Mouse (Mus musculus) cerebellum, adult 18-20 months (tissue): ENCODE data around the gene Arid5b.
"Not testable (repeated sequence)": the region's sequence is repeated elsewhere in the genome, so short reads cannot be mapped to it uniquely, and the experiment has no call there.

Experiments
- DNase-seq, 2 experiments: peaks; one replicate each; pipeline ENCODE4 v3.0.0; 2021

Arid5b gene

GRCm38 (mm10) chr10:68104881-68105781 is 173.4 kb downstream of the Arid5b start:
- no peak for DNase-seq

GRCm38 (mm10) chr10:68104481-68104880 is 174.1 kb downstream of the Arid5b start:
- no peak for DNase-seq

- no peak for DNase-seq
These were observed 174.6 kb downstream of the Arid5b start for GRCm38 (mm10) chr10:68103988-68104387.

GRCm38 (mm10) chr10:68103078-68103855 is 175.3 kb downstream of the Arid5b start:
- DNase-seq: no peak

- no peak for DNase-seq
These were observed 176.0 kb downstream of the Arid5b start for GRCm38 (mm10) chr10:68102566-68102965.

- no peak for DNase-seq
These were observed 177.3 kb downstream of the Arid5b start for GRCm38 (mm10) chr10:68101251-68101650.

GRCm38 (mm10) chr10:68100506-68100905 is 178.0 kb downstream of the Arid5b start:
- DNase-seq: no peak

- DNase-seq: not testable (repeated sequence)
These were observed 178.7 kb downstream of the Arid5b start for GRCm38 (mm10) chr10:68099801-68100200.

GRCm38 (mm10) chr10:68097821-68098675 is 180.5 kb downstream of the Arid5b start:
- no peak for DNase-seq

GRCm38 (mm10) chr10:68096395-68096794 is 182.1 kb downstream of the Arid5b start:
- no peak for DNase-seq

- DNase-seq: no peak
These were observed 183.4 kb downstream of the Arid5b start for GRCm38 (mm10) chr10:68095136-68095535.

GRCm38 (mm10) chr10:68093496-68093895 is 185.0 kb downstream of the Arid5b start:
- no peak for DNase-seq

GRCm38 (mm10) chr10:68091840-68092239 is 186.7 kb downstream of the Arid5b start:
- no peak for DNase-seq

- no peak for DNase-seq
These were observed 187.5 kb downstream of the Arid5b start for GRCm38 (mm10) chr10:68091011-68091410.

- no peak for DNase-seq
These were observed 188.0 kb downstream of the Arid5b start for GRCm38 (mm10) chr10:68090544-68090943.

GRCm38 (mm10) chr10:68090197-68090535 is 188.4 kb downstream of the Arid5b start:
- peak; percentile 73 to 75 for DNase-seq

GRCm38 (mm10) chr10:68089435-68090196 is 188.9 kb downstream of the Arid5b start:
- peak in 1 of 2 experiments; percentile 13 for DNase-seq

- DNase-seq: no peak
These were observed 190.8 kb downstream of the Arid5b start for GRCm38 (mm10) chr10:68087722-68088121.

- DNase-seq: no peak
These were observed 191.6 kb downstream of the Arid5b start for GRCm38 (mm10) chr10:68086973-68087372.

GRCm38 (mm10) chr10:68085574-68085973 is 193.0 kb downstream of the Arid5b start:
- DNase-seq: no peak

GRCm38 (mm10) chr10:68081712-68082111 is 196.8 kb downstream of the Arid5b start:
- DNase-seq: no peak
